Mouse (Mus musculus): Measurements from ENCODE around the gene Klf3.

DNA sequence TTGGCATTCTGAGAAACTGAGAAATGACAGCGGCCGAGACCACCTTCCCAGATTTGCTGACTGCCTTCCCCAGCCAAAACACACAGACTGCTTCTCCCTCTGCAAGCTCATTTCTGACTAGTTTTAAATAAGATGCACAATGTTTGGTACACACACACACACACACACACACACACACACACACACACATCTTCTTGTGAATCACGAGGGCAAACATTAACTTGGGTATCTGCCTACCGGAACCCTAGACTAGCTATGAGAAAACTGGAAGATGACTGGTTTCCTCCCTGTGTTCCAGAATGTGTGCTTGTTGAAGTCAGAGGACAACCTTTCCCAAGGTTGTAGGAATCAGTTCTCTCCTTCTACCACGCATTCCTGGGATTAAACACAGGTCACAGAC lies 50.2 kb downstream of the Klf3 start:
- no peak for TF ChIP-seq POLR2A (IDR thresholded peaks at IDR 0.05; ENCODE audit: borderline replicate concordance, low read depth, low read length)
- TF ChIP-seq CTCF (IDR thresholded peaks at IDR 0.05; ENCODE audit: low read depth, low read length) = no peak

Measured in bone marrow macrophage, adult 2 months (primary cell).